Mouse (Mus musculus) cerebellum, adult 9-10 months (tissue): ENCODE measurements around the gene Ubap2.

ENCODE experiments used
- DNase-seq: peaks from one replicate; pipeline ENCODE4 v3.0.0; 2022

Gene Ubap2

GRCm38 (mm10) chr4:41259019-41259418 lies 15.9 kb downstream of the Ubap2 start:
- no peak for DNase-seq

- no peak for DNase-seq
Measured at GRCm38 (mm10) chr4:41257752-41258151, 17.2 kb downstream of the Ubap2 start.

GRCm38 (mm10) chr4:41255564-41256210 lies 19.3 kb downstream of the Ubap2 start:
- DNase-seq, result peak; percentile 34

- DNase-seq, result no peak
Measured at GRCm38 (mm10) chr4:41253756-41254155, 21.2 kb downstream of the Ubap2 start.

- DNase-seq, result no peak
Measured at GRCm38 (mm10) chr4:41245408-41245807, 29.5 kb downstream of the Ubap2 start.

- no peak for DNase-seq
Measured at GRCm38 (mm10) chr4:41240916-41241315, 34.0 kb downstream of the Ubap2 start.

GRCm38 (mm10) chr4:41235621-41236020 lies 39.3 kb downstream of the Ubap2 start:
- no peak for DNase-seq

GRCm38 (mm10) chr4:41226351-41226750 lies 48.6 kb downstream of the Ubap2 start:
- DNase-seq, result peak; percentile 45

GRCm38 (mm10) chr4:41225412-41225811 lies 49.5 kb downstream of the Ubap2 start:
- DNase-seq, result peak; percentile 15

- no peak for DNase-seq
Measured at GRCm38 (mm10) chr4:41208050-41208449, 66.9 kb downstream of the Ubap2 start.

GRCm38 (mm10) chr4:41205751-41206150 lies 69.2 kb downstream of the Ubap2 start:
- no peak for DNase-seq

GRCm38 (mm10) chr4:41202135-41202534 lies 72.8 kb downstream of the Ubap2 start:
- no peak for DNase-seq

- no peak for DNase-seq
Measured at GRCm38 (mm10) chr4:41196861-41197610, 77.9 kb downstream of the Ubap2 start.

- DNase-seq, result no peak
Measured at GRCm38 (mm10) chr4:41195328-41195727, 79.6 kb downstream of the Ubap2 start.

GRCm38 (mm10) chr4:41192544-41193512 lies 82.1 kb downstream of the Ubap2 start:
- DNase-seq, result no peak

- peak; percentile 32 for DNase-seq
Measured at GRCm38 (mm10) chr4:41189809-41190208, 85.1 kb downstream of the Ubap2 start.

GRCm38 (mm10) chr4:41179825-41180725 lies 94.9 kb downstream of the Ubap2 start:
- DNase-seq, result no peak

GRCm38 (mm10) chr4:41174631-41175030 lies 100.3 kb downstream of the Ubap2 start:
- no peak for DNase-seq

- no peak for DNase-seq
Measured at GRCm38 (mm10) chr4:41170970-41171369, 104.0 kb downstream of the Ubap2 start.

GRCm38 (mm10) chr4:41165693-41166475 lies 109.1 kb downstream of the Ubap2 start:
- DNase-seq, result peak; percentile 93

- DNase-seq, result peak; percentile 66
Measured at GRCm38 (mm10) chr4:41164974-41165373, 110.0 kb downstream of the Ubap2 start.
